Mouse (Mus musculus) R1 (cell line): ENCODE measurements around the gene Tyrp1.

ENCODE experiments used
- DNase-seq: peaks from one replicate; pipeline ENCODE4 v3.0.0-alpha.2; 2018; ENCODE audit warnings: low read depth, low spot score

Gene Tyrp1

GRCm38 (mm10) chr4:80834050-80834449, at the start of gene Tyrp1:
Gene Tyrp1, plus strand, starts transcription at chr4:80834123.
- no peak for DNase-seq

GRCm38 (mm10) chr4:80788339-80788738, 45.6 kb upstream of the Tyrp1 start:
- DNase-seq, result no peak

DNA sequence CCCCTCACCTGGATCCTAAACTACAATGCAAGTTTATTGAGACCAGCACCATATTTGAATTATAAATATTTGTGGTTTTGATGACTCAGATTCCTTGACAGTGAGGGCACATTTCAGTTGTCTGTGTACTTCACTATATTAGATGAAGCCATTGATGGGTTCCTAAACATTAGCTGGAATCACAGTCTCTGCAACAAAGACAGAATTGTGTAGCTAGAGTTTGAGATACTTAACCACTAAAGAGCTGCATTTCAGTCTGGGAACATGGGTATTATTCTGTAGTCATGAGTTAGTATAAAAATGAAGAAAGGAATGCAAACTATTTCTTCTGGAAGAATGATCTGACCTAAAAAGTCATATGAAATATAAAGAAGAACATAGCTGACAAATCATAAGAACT, 14.4 kb upstream of the Tyrp1 start:
- no peak for DNase-seq

DNA sequence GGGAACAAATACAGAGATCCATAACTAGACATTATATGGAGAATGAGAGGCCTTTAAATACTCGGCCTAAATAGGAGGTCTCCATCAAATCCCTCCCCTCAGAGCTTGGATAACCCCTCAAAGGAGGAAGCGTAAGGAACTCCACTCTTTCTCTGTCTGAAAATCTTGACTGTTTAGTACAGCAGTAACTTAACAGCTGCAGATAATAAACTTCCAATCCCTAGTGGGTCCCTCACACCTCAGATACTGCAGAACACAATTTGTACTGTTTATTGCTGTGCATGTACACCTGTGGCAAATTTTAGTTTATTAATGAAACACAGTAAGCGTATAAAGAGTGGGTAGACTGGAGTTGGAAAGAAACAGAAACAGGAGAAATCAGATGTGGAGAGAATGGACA, 12.0 kb upstream of the Tyrp1 start:
- no peak for DNase-seq

DNA sequence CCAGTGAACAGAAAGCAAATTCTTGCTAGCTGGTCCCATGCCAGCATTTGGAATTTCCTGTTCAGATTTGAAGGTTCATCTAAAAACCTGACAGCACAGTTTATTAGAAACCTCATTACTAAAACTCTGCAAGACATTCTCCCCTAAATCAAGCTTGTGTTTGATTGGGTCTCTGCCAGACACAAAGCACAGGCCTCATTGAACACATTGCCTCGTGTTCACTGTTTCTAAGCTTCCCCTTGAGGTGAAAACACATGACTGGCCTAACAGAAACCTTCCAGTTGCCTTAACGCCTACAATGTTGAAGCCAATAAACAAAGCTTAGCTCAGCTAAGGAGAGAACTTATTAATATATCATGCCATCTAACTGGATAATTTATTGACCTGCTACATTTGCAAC, 5.7 kb upstream of the Tyrp1 start:
- DNase-seq, result no peak

DNA sequence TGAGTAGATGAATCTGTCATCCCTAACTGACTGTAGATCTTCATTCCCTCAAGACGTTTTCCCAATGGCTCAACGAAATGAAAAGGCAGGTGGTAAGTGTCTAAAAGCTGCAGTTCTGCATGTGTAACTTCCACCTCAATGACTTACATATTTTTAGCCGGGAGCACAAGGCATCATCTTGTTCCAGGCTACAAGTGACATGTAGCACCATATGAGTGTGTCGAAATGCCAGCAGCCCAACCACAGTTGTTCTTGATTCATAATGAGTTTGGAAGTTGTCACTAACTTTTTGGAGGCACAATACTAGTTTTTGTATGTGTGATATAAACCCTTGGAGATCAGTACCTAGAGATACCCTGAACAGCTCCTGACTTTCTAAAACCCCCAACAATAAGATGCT, 5.4 kb downstream of the Tyrp1 start:
- no peak for DNase-seq

DNA sequence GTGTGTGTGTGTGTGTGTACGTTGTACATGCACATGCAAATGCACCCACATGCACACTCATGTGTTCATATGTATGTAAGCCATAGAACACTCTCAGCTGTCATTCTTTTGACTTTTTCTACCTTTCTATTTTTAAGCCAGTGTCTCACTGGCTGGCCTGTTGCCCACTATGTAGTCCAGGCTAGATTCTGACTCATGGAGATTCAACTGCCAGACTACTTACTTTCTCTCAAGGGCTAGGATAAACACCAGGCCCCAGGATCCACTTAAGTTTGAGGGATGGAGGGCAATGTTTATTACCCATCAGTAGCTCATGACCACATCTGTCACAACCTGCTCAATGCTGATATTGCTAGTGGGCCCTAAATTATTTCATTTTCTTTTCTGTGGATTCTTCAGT, 8.1 kb downstream of the Tyrp1 start:
- no peak for DNase-seq

- no peak for DNase-seq
These were observed 9.8 kb downstream of the Tyrp1 start for GRCm38 (mm10) chr4:80843752-80844151.

DNA sequence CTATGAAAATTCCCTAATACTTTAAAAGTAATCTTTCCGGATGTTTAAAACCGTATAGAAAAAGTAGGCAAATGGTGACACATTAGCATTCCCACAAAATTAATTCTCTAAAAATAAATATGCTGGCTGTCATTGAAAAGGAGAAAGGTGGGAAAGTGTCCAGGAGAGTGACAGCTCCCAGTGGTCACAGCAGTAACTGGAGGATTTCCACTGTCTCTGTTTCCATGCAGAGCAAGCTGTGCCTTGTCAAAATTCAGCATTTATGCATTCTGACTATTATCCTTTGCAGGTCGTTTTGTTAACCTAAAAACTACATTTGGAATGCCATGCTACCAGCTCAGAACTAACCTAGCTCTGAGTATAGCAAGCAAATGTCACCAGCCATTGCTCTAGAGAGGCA, 12.1 kb downstream of the Tyrp1 start:
- no peak for DNase-seq

DNA sequence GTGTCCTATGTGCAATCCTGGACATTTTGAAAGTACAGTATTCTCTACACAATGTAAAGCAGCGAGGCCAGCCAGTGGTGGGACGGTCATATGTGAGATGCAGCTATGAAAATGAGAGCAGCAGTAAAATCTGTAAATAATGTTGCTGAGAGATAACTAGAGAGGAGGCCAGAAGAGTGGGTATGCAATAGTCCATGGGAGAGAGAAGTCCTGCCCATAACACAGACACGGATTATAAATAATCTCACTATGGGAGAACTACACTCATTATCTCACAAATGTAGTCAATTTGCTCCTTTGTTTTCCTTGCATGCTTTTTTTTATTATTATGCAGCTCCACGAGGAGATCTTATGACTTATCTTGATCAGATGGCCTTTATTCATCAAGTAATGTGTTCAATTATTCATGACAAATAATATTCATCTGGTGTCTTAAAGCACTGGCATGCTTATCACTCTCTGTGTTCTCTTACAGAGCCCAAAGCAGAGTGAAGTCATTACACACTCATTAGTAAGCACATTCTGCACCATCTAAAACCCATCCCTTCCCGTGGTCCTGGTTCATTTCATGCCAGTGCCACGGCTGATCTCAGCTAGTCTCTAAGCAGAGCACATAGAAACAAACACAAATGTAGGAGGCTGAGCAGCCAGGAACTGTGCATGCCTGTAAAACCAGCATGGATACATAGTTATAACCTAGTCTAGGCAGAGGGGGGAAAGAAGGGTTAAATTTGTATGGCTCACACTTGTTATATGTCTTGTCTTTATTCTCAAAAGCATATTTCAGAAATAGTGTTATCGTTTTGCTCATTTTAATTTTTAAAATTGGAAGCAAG, 18.9 kb downstream of the Tyrp1 start:
- no peak for DNase-seq

DNA sequence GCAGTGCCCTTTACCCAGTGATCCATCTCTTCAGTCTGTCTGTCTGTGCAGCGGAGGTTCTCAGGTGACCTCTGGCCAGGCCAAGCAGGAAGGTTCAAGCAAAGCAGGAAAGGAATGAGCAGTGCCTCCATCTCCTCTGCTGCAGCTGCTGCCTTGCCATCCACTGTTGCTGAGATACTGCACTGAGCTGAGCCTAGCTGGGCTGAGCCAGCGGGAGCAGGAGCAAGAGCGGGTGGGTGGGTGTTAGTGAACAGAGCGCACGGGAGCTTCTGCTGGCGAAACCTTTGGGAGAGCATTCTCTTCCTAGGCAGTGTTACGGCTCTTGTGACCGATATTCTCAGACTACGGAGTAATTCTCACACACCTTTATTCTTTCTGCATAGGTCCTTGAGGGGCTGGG, 21.6 kb downstream of the Tyrp1 start:
- DNase-seq, result peak; percentile 8

DNA sequence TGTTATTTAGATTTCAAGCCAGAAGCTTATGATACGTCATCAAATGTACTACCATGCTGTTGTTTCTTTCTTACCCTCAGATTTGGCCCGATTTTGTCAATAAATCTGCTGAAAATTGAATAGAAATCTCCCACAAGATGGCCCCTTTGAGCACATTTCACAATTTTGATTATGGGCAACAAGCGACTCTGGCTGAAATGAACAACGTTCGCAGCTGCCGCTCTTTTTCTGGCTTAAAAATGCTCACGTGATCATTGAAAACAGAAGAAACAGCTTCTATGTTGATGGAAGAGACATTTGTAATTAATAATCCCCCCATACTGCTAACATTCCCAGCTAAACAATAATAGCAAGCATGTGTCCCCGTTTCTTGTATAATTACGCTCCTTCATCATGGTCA, 29.0 kb downstream of the Tyrp1 start:
- no peak for DNase-seq

DNA sequence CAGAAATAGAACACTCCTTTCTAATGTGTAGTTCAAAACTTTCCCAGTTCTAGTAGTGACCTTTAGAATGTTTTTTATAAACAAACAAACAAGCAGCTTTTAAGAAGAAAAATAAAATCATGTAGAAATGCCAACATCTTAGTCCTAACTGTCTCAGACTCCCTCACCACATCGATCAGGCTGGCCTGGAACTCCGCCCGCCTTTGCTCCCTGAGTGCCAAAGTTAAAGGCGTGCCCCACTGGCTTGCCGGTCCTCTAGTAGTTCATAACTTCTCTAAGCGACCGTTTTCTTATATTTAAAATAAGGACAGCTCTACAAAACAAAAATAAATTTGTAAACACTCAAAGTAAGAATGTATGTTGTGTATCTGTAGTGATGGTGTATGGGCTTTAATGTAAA, 30.0 kb downstream of the Tyrp1 start:
- no peak for DNase-seq

GRCm38 (mm10) chr4:80864511-80864922, 30.6 kb downstream of the Tyrp1 start:
- DNase-seq, result peak; percentile 69

- DNase-seq, result peak; percentile 25
These were observed 32.1 kb downstream of the Tyrp1 start for GRCm38 (mm10) chr4:80866065-80866464.

- no peak for DNase-seq
These were observed 35.7 kb downstream of the Tyrp1 start for GRCm38 (mm10) chr4:80869598-80869997.

DNA sequence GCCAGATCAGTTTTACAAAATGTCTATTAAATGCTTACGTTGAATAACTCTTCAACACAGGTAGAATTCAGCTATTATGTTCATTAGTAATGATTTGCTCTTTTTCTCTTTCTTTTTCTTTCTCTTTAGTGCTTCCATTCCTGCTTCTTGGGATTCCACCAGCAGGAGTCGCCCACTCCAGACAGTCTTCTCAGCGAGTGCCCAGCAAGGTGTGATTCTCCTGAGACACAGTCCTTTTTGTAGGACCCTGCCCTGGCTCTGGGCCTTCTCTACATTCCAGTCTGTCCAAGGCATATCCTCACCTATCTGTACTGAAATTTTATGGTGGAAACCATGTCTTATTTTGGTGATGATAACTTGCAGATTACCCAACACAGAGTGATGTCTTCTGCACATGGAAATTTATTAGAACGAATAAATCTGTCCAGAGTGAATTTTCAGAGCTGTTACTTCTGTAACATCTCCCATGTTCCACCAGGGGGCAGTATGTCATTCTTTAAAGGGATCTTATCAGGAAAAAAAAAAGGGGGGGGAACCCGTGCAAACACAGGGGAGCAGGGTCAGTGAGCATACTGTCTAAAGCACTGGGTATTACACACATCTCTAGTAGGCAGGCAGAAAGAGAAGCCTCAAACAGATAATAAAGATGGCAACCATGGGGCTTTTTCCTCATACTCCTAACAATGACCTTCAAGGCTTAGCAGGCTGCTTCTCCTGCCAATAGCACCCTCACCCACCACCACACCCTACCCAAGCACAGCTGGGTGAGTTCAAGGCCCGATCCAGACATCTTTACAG, 39.1 kb downstream of the Tyrp1 start:
- DNase-seq, result peak; percentile 79

DNA sequence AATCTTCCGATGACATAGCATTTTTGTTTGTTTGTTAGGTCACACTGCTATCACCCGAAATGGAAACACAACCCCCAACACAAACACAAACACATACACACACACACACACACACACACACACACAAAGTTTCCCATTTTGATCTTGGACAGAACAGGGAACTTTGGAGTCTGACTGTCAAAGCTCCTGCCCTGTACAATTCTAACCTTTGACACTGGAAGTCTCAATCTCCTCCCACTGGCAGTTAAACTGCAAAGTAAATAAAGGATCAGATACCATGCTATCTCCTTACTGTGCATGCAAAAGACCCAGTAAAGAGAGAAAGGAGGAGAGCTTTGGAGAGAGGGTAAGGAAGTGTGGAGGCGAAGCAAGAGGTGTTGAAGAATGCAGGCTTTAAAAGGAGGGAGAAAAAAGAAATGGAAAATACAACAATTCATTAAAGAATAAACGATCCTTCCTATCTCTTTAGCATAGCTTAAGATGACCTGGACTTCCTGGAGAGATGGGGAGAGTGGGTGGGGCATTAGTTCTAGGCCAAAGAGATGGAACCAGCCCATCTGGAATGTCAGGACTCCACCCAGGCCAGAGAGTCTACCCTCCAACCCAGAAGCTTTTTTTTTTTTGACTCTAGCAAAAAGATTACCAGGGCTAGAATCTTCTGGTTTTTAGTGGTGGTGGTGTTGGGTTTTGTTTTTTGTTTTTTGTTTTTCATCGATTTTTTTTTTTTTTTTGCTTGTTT, 40.4 kb downstream of the Tyrp1 start:
- DNase-seq, result peak; percentile 95

- peak; percentile 84 for DNase-seq
These were observed 41.1 kb downstream of the Tyrp1 start for GRCm38 (mm10) chr4:80875055-80875454.

DNA sequence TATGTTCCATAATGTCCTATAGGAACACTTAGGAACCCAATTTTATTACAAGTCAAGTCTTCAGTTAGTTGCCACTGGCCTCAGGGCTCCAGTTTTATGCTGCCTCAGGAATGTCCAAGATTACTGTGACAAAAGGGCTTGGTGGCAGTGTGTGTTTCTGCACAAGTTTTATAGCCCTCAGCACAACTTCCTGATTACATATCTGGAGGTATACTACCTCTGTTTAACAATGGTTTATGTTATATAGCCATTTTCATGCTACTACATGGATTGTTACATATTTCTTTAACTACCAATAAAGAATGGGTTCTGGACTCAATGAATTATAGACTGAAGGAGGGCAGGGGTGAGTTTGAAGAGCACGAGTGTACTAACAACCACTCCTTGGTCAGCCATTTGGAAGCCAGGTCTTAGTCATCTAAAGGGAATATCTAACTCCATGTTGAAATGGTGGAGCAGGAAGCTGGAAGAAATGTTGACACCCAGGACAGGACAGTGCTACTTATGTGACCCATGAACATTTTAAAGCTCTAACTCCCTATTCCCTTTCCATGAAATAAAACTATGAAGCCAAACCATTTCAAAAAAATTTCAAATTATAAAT, 48.2 kb downstream of the Tyrp1 start:
- DNase-seq, result no peak

DNA sequence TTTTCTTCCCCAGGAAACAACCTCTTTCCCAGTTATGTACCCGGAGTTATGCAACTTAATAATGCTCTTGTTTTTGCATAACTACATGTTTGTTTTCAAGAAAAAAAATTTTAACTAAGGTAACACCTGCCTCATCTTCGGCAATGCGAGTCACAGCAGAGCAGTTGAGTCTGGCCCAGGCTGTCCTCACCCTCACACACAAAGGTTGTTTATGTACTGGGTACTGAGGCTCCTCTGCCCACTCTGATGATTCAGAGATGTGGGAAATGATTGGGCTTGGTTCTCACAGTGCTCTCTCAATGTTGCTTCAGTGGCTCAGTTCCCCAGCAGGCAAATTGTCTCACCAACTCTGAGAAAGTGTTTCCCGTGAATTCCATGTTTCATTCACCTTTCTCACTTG, 52.7 kb downstream of the Tyrp1 start:
- no peak for DNase-seq

- DNase-seq, result no peak
These were observed 57.1 kb downstream of the Tyrp1 start for GRCm38 (mm10) chr4:80891004-80891403.
